Mouse (Mus musculus): Measurements from ENCODE around the gene Cntfr. TPM values are rescaled to one million over a fixed set of nuclear protein-coding genes. Genes with fewer than 3 reads are reported as not detected.
A peak's percentile ranks its signal among the peaks of the same experiment; 100 is the strongest.

Gene Cntfr
- total RNA-seq, 2 experiments from 2014 or later, result 46.1 to 52.3 TPM

- DNase-seq (ENCODE audit: low spot score in 2 of 2), result no peak
These were observed 14.9 kb downstream of the Cntfr start for GRCm38 (mm10) chr4:41681947-41682346.

GRCm38 (mm10) chr4:41681176-41681575 is 15.7 kb downstream of the Cntfr start:
- no peak for DNase-seq (ENCODE audit: low spot score in 2 of 2)

GRCm38 (mm10) chr4:41679291-41679690 is 17.6 kb downstream of the Cntfr start:
- no peak for DNase-seq (ENCODE audit: low spot score in 2 of 2)

GRCm38 (mm10) chr4:41678863-41679262 is 18.0 kb downstream of the Cntfr start:
- DNase-seq (ENCODE audit: low spot score in 2 of 2), result no peak

GRCm38 (mm10) chr4:41677006-41677629 is 19.8 kb downstream of the Cntfr start:
- peak in 1 of 2 experiments; percentile 54 for DNase-seq (ENCODE audit: low spot score in 2 of 2)

- DNase-seq (ENCODE audit: low spot score in 2 of 2), result no peak
These were observed 20.5 kb downstream of the Cntfr start for GRCm38 (mm10) chr4:41676248-41677005.

- no peak for DNase-seq (ENCODE audit: low spot score in 2 of 2)
These were observed 23.7 kb downstream of the Cntfr start for GRCm38 (mm10) chr4:41673186-41673585.

GRCm38 (mm10) chr4:41672522-41672963 is 24.3 kb downstream of the Cntfr start:
- DNase-seq (ENCODE audit: low spot score in 2 of 2), result no peak

GRCm38 (mm10) chr4:41671963-41672480 is 24.9 kb downstream of the Cntfr start:
- no peak for DNase-seq (ENCODE audit: low spot score in 2 of 2)

GRCm38 (mm10) chr4:41671500-41671899 is 25.4 kb downstream of the Cntfr start:
- no peak for DNase-seq (ENCODE audit: low spot score in 2 of 2)

GRCm38 (mm10) chr4:41670836-41671235 is 26.1 kb downstream of the Cntfr start:
- no peak for DNase-seq (ENCODE audit: low spot score in 2 of 2)

GRCm38 (mm10) chr4:41666646-41667045 is 30.2 kb downstream of the Cntfr start:
- no peak for DNase-seq (ENCODE audit: low spot score in 2 of 2)

GRCm38 (mm10) chr4:41665009-41665675 is 31.7 kb downstream of the Cntfr start:
- DNase-seq (ENCODE audit: low spot score in 2 of 2), result peak in 1 of 2 experiments; percentile 35

- DNase-seq (ENCODE audit: low spot score in 2 of 2), result no peak
These were observed 32.4 kb downstream of the Cntfr start for GRCm38 (mm10) chr4:41664533-41664932.

- no peak for DNase-seq (ENCODE audit: low spot score in 2 of 2)
These were observed 33.3 kb downstream of the Cntfr start for GRCm38 (mm10) chr4:41663614-41664013.

GRCm38 (mm10) chr4:41662723-41663122 is 34.2 kb downstream of the Cntfr start:
- DNase-seq (ENCODE audit: low spot score in 2 of 2), result no peak

- no peak for DNase-seq (ENCODE audit: low spot score in 2 of 2)
These were observed 35.9 kb downstream of the Cntfr start for GRCm38 (mm10) chr4:41660851-41661430.

- DNase-seq (ENCODE audit: low spot score in 2 of 2), result no peak
These were observed 37.3 kb downstream of the Cntfr start for GRCm38 (mm10) chr4:41659556-41659955.

GRCm38 (mm10) chr4:41658566-41659384 is 38.1 kb downstream of the Cntfr start:
- DNase-seq (ENCODE audit: low spot score in 2 of 2), result no peak

- no peak for DNase-seq (ENCODE audit: low spot score in 2 of 2)
These were observed 41.4 kb downstream of the Cntfr start for GRCm38 (mm10) chr4:41655525-41655924.

GRCm38 (mm10) chr4:41654217-41654616 is 42.7 kb downstream of the Cntfr start:
- peak in 1 of 2 experiments; percentile 49 for DNase-seq (ENCODE audit: low spot score in 2 of 2)
